Mouse (Mus musculus) liver, adult 2 months (tissue): ENCODE measurements around the gene Tubb4a. TPM values are rescaled to one million over a fixed set of nuclear protein-coding genes. Genes with fewer than 3 reads are reported as not detected.
A peak's percentile ranks its signal among the peaks of the same experiment; 100 is the strongest.

Experiments used
- DNase-seq: peaks from one replicate; pipeline ENCODE4 v3.0.0-alpha.2; 2011; ENCODE audit warnings: low read depth, low spot score; ENCODE audit errors: extremely low read depth
- H3K27ac ChIP-seq: fragments of 200-500 bp; replicated peaks from 2 replicates; pipeline ENCODE4 v1.5.1; 2012; ENCODE audit warnings: low read depth, mild to moderate bottlenecking, control low read depth, inconsistent platforms, low read length; ENCODE audit not compliant: insufficient read depth
- H3K27me3 ChIP-seq: fragments of 200-500 bp; 2 replicates; pipeline ENCODE4 v1.6.1; 2012; ENCODE audit warnings: mild to moderate bottlenecking, moderate library complexity, low read length, inconsistent platforms; ENCODE audit not compliant: control insufficient read depth, insufficient read depth
- H3K36me3 ChIP-seq: fragments of 200-500 bp; 2 replicates; pipeline ENCODE4 v1.6.1; 2012; ENCODE audit warnings: low read length, inconsistent platforms; ENCODE audit not compliant: control insufficient read depth, insufficient read depth
- H3K4me1 ChIP-seq: fragments of 200-500 bp; 2 replicates; pipeline ENCODE4 v1.6.1; 2011; ENCODE audit warnings: low read length; ENCODE audit not compliant: control insufficient read depth, insufficient read depth
- H3K4me3 ChIP-seq: fragments of 200-500 bp; 2 replicates; pipeline ENCODE4 v1.5.1; 2011; ENCODE audit warnings: low read depth, mild to moderate bottlenecking, control low read depth, low read length, moderate library complexity; ENCODE audit not compliant: insufficient read depth
- H3K79me2 ChIP-seq: fragments of 200-500 bp; 2 replicates; pipeline ENCODE4 v1.6.1; 2012; ENCODE audit warnings: inconsistent platforms, mild to moderate bottlenecking, low read length, moderate library complexity; ENCODE audit not compliant: control insufficient read depth, insufficient read depth
- H3K9ac ChIP-seq: fragments of 200-500 bp; 2 replicates; pipeline ENCODE4 v1.6.1; 2012; ENCODE audit warnings: low read depth, mild to moderate bottlenecking, control low read depth, inconsistent platforms, low read length
- CTCF ChIP-seq: fragments of 200-500 bp; IDR thresholded peaks from 2 replicates; pipeline ENCODE4 v1.5.1; 2011; ENCODE audit warnings: low read depth, low read length, control low read depth
- POLR2A ChIP-seq: fragments of 200-500 bp; IDR thresholded peaks from 2 replicates; pipeline ENCODE4 v1.6.1; 2011; ENCODE audit warnings: low read length, control low read depth; ENCODE audit not compliant: insufficient read depth; ENCODE audit errors: extremely low read depth
- WGBS: fragments of 180-500 bp; shearing (Covaris S2); methylation state at CpG from one replicate; pipeline ENCODE4 v1.1.7; 2018; 5-methylcytosine and 5-hydroxymethylcytosine counted together
- polyA plus RNA-seq: library from polyadenylated mRNA; depleted of rRNA; stranded (reverse); fragments of >200 nt; gene quantifications from 2 replicates; pipeline ENCODE4 v1.2.3, GENCODE M21; 2012
- total RNA-seq: library from RNA; depleted of rRNA; stranded (reverse); fragments of >200 nt; gene quantifications from 2 replicates; pipeline ENCODE4 v1.2.3, GENCODE M21; 2014

Gene Tubb4a
- total and polyA plus RNA-seq, 2 experiments, result 0.18 to 0.24 TPM

GRCm38 (mm10) chr17:57096623-57096920, 9.0 kb upstream of the Tubb4a start:
- peak; percentile 26 for DNase-seq

GRCm38 (mm10) chr17:57095855-57096622, 8.5 kb upstream of the Tubb4a start:
- TF ChIP-seq POLR2A (no peak), CTCF (no peak)
- H3K27me3 ChIP-seq, result peaks cover 3% of the 10 kb centered on the region; the same call in 1 of the 2 replicates
- no peak overlapping the region for H3K9ac ChIP-seq
- H3K4me3 ChIP-seq, result peak overlapping the region; percentile 3; the same call in 1 of the 2 replicates
- peak; percentile 23 for DNase-seq
- no peaks in the 10 kb centered on the region for H3K36me3 ChIP-seq
- 11% methylated on average over 18 of the region's 19 CpGs for WGBS
- H3K4me1 ChIP-seq, result no peaks in the 10 kb centered on the region
- H3K79me2 ChIP-seq, result no peaks in the 10 kb centered on the region
- H3K27ac ChIP-seq, result no peak overlapping the region

More at GRCm38 (mm10) chr17:57096623-57096920, 9.0 kb upstream of the Tubb4a start:
- no peak overlapping the region for H3K9ac ChIP-seq
- H3K27ac ChIP-seq, result no peak overlapping the region
- H3K79me2 ChIP-seq, result no peaks in the 10 kb centered on the region
- H3K36me3 ChIP-seq, result no peaks in the 10 kb centered on the region
- H3K4me3 ChIP-seq, result peak overlapping the region; percentile 3; the same call in 1 of the 2 replicates
- no peaks in the 10 kb centered on the region for H3K4me1 ChIP-seq
- WGBS, result under 1% methylated on average over 11 of the region's 11 CpGs
- TF ChIP-seq POLR2A (no peak), CTCF (peak; percentile 96)
- H3K27me3 ChIP-seq, result peaks cover 3% of the 10 kb centered on the region; the same call in 1 of the 2 replicates

- 94% methylated on average over 3 of the region's 3 CpGs for WGBS
- Histone ChIP-seq H3K27ac (no peak overlapping the region), H3K79me2 (no peaks in the 10 kb centered on the region)
Measured at GRCm38 (mm10) chr17:57094222-57094621, 6.6 kb upstream of the Tubb4a start.

GRCm38 (mm10) chr17:57085970-57086757, 1.4 kb downstream of the Tubb4a start:
- Histone ChIP-seq H3K27ac (no peak overlapping the region), H3K4me1 (no peaks in the 10 kb centered on the region), H3K36me3 (no peaks in the 10 kb centered on the region), H3K9ac (no peak overlapping the region), H3K27me3 (peaks cover 4% of the 10 kb centered on the region; the same call in 1 of the 2 replicates), H3K4me3 (no peak overlapping the region), H3K79me2 (no peaks in the 10 kb centered on the region)
- WGBS, result 65% methylated on average over 11 of the region's 11 CpGs
- TF ChIP-seq POLR2A (no peak), CTCF (no peak)
- DNase-seq, result no peak

More at GRCm38 (mm10) chr17:57094222-57094621, 6.6 kb upstream of the Tubb4a start:
- DNase-seq, result no peak
- Histone ChIP-seq H3K4me3 (no peak overlapping the region), H3K9ac (no peak overlapping the region), H3K36me3 (no peaks in the 10 kb centered on the region), H3K4me1 (no peaks in the 10 kb centered on the region), H3K27me3 (no peaks in the 10 kb centered on the region)
- no peak for TF ChIP-seq POLR2A
- TF ChIP-seq CTCF, result no peak

GRCm38 (mm10) chr17:57082481-57082880, 5.1 kb downstream of the Tubb4a start:
- WGBS, result 72% methylated on average over 5 of the region's 5 CpGs
- no peak overlapping the region for H3K9ac ChIP-seq
- H3K4me1 ChIP-seq, result no peaks in the 10 kb centered on the region

More at GRCm38 (mm10) chr17:57082481-57082880, 5.1 kb downstream of the Tubb4a start:
- Histone ChIP-seq H3K27me3 (0 out of 2 replicates have a peak, but pooled peaks cover 4% of the 10 kb centered on the region), H3K27ac (no peak overlapping the region), H3K79me2 (no peaks in the 10 kb centered on the region), H3K36me3 (no peaks in the 10 kb centered on the region), H3K4me3 (no peak overlapping the region)
- TF ChIP-seq POLR2A (no peak), CTCF (no peak)
- DNase-seq, result no peak
